Mouse (Mus musculus) hindbrain, postnatal 0 days (tissue): ENCODE results near the gene Fabp7. TPM values are rescaled to one million over a fixed set of nuclear protein-coding genes. Genes with fewer than 3 reads are reported as not detected.
A peak's percentile ranks its signal among the peaks of the same experiment; 100 is the strongest.

Source experiments
- ATAC-seq: fragments of 200-750 bp; cut with Nextera tagmentation; 2 replicates; pipeline ENCODE4 v1.8.0; 2017; ENCODE audit warnings: mild to moderate bottlenecking, moderate TSS enrichment, moderate library complexity
- DNase-seq: peaks from one replicate; pipeline ENCODE4 v3.0.0-alpha.2; 2015; ENCODE audit warnings: low spot score
- H3K27ac ChIP-seq: fragments of 300-500 bp; sonication (generic); 2 replicates; pipeline ENCODE4 v1.5.1; 2014; ENCODE audit warnings: mild to moderate bottlenecking
- H3K27me3 ChIP-seq: fragments of 300-500 bp; sonication (generic); 2 replicates; pipeline ENCODE4 v1.6.1; 2014; ENCODE audit warnings: low read length, mixed read lengths; ENCODE audit not compliant: insufficient read depth
- H3K36me3 ChIP-seq: fragments of 300-500 bp; sonication (generic); 2 replicates; pipeline ENCODE4 v1.6.1; 2014; ENCODE audit warnings: low read length, mixed read lengths; ENCODE audit not compliant: insufficient read depth
- H3K4me1 ChIP-seq: fragments of 300-500 bp; sonication (generic); 2 replicates; pipeline ENCODE4 v1.6.1; 2014; ENCODE audit warnings: antibody characterized with exemption, low read length, mixed read lengths; ENCODE audit not compliant: insufficient read depth
- H3K4me2 ChIP-seq: fragments of 300-500 bp; sonication (generic); 2 replicates; pipeline ENCODE4 v1.6.1; 2014; ENCODE audit warnings: low read depth, mild to moderate bottlenecking, low read length, moderate library complexity, mixed read lengths
- H3K4me3 ChIP-seq: fragments of 300-500 bp; sonication (generic); 2 replicates; pipeline ENCODE4 v1.5.1; 2014; ENCODE audit warnings: low read length
- H3K9ac ChIP-seq: fragments of 300-500 bp; sonication (generic); replicated peaks from 2 replicates; pipeline ENCODE4 v1.6.1; 2014; ENCODE audit warnings: mild to moderate bottlenecking, low read length, moderate library complexity, mixed read lengths
- H3K9me3 ChIP-seq: fragments of 300-500 bp; sonication (generic); 2 replicates; pipeline ENCODE4 v1.6.1; 2016; ENCODE audit warnings: low read length, mixed read lengths
- CTCF ChIP-seq: IDR thresholded peaks from 2 replicates; pipeline ENCODE4 v1.5.1; 2016; ENCODE audit warnings: antibody characterized with exemption, control low read depth, low read depth
- whole genome bisulfite sequencing: fragments of 180-500 bp; shearing (Covaris S2); extraction: QIAGEN DNeasy Blood & Tissue Kit; methylation state at CpG from one replicate; pipeline ENCODE4 v1.1.7; 2014; 5-methylcytosine and 5-hydroxymethylcytosine counted together
- polyA plus RNA-seq: library from polyadenylated mRNA; unstranded; fragments of >200 nt; fragmentation: Nextera tagmentation; extraction: Ambion mirVana; gene quantifications from 2 replicates; pipeline ENCODE4 v1.2.1, GENCODE M21; 2015
- total RNA-seq: library from RNA; depleted of rRNA; stranded (reverse); fragments of >200 nt; gene quantifications from 2 replicates; pipeline ENCODE4 v1.2.3, GENCODE M21; 2014

The Fabp7 gene
- total and polyA plus RNA-seq, 2 experiments from 2014 or later: 708 to 3,353 TPM

GRCm38 (mm10) chr10:57784131-57784875 is 378 bp upstream of the Fabp7 start:
- no peak for TF ChIP-seq CTCF
- 7% methylated on average over 7 of the region's 7 CpGs for WGBS
- DNase-seq (peak; percentile 97), ATAC-seq (peak; percentile 95)
- H3K4me3 ChIP-seq: peak overlapping the region; percentile 40
- H3K9ac ChIP-seq: peak overlapping the region; percentile 61; the same call in 1 of the 2 replicates
- no peaks in the 10 kb centered on the region for H3K9me3 ChIP-seq
- no peaks in the 10 kb centered on the region for H3K27me3 ChIP-seq
- H3K4me1 ChIP-seq: peaks cover 4% of the 10 kb centered on the region; the same call in 1 of the 2 replicates
- H3K27ac ChIP-seq: peak overlapping the region; percentile 90
- no peaks in the 10 kb centered on the region for H3K36me3 ChIP-seq
- H3K4me2 ChIP-seq: peak overlapping the region; percentile 57

- Histone ChIP-seq H3K9me3 (no peaks in the 10 kb centered on the region), H3K27me3 (no peaks in the 10 kb centered on the region), H3K27ac (peak overlapping the region; percentile 90), H3K36me3 (no peaks in the 10 kb centered on the region), H3K4me2 (peak overlapping the region; percentile 57), H3K9ac (peak overlapping the region; percentile 61), H3K4me1 (peaks cover 4% of the 10 kb centered on the region; the same call in 1 of the 2 replicates), H3K4me3 (peak overlapping the region; percentile 40)
- WGBS: 11% methylated on average over 2 of the region's 2 CpGs
- TF ChIP-seq CTCF: no peak
- no peak for ATAC-seq
- DNase-seq: no peak
Observed at GRCm38 (mm10) chr10:57785552-57785951, 871 bp downstream of the Fabp7 start.

- Histone ChIP-seq H3K27ac (no peak overlapping the region), H3K4me1 (peaks cover 10% of the 10 kb centered on the region; the same call in 1 of the 2 replicates), H3K36me3 (no peaks in the 10 kb centered on the region), H3K27me3 (no peaks in the 10 kb centered on the region), H3K9ac (no peak overlapping the region), H3K4me2 (no peak overlapping the region), H3K9me3 (no peaks in the 10 kb centered on the region; the same call in 1 of the 2 replicates), H3K4me3 (no peak overlapping the region)
- DNase-seq (no peak), ATAC-seq (no peak)
- WGBS: 96% methylated on average over 1 of the region's 1 CpGs
- TF ChIP-seq CTCF: no peak
Observed at GRCm38 (mm10) chr10:57792957-57793356, 8.3 kb downstream of the Fabp7 start.

GRCm38 (mm10) chr10:57794018-57794417 is 9.3 kb downstream of the Fabp7 start, which contains the start of gene Smpdl3a:
Gene Smpdl3a, plus strand, starts transcription at chr10:57794335.
- Histone ChIP-seq H3K27me3 (no peaks in the 10 kb centered on the region), H3K9me3 (no peaks in the 10 kb centered on the region; the same call in 1 of the 2 replicates), H3K4me2 (peak within 1 kb of the TSS; percentile 95), H3K9ac (peak within 1 kb of the TSS; percentile 75), H3K36me3 (no peaks in the 10 kb centered on the region), H3K4me3 (peak within 1 kb of the TSS; percentile 59), H3K4me1 (peaks cover 10% of the 10 kb centered on the region; the same call in 1 of the 2 replicates), H3K27ac (peak within 1 kb of the TSS; percentile 79)
- WGBS: 77% methylated on average over 7 of the region's 7 CpGs
- no peak for DNase-seq
- no peak for TF ChIP-seq CTCF
- no peak for ATAC-seq

GRCm38 (mm10) chr10:57794491-57795461 is 10.1 kb downstream of the Fabp7 start:
- Histone ChIP-seq H3K9me3 (no peaks in the 10 kb centered on the region; the same call in 1 of the 2 replicates), H3K27me3 (no peaks in the 10 kb centered on the region), H3K4me2 (peak overlapping the region; percentile 95), H3K27ac (peak overlapping the region; percentile 79), H3K4me1 (peaks cover 10% of the 10 kb centered on the region; the same call in 1 of the 2 replicates), H3K4me3 (peak overlapping the region; percentile 59), H3K36me3 (no peaks in the 10 kb centered on the region), H3K9ac (peak overlapping the region; percentile 75)
- peak; percentile 54 for DNase-seq
- peak; percentile 84 for ATAC-seq
- 0 out of 2 replicates have a peak, but pooled peaks have one; percentile 4 for TF ChIP-seq CTCF
- 1% methylated on average over 43 of the region's 44 CpGs for WGBS

GRCm38 (mm10) chr10:57795542-57795941 is 10.9 kb downstream of the Fabp7 start:
- Histone ChIP-seq H3K36me3 (no peaks in the 10 kb centered on the region), H3K9ac (0 out of 2 replicates have a peak overlapping the region, but pooled peaks have one; percentile 75), H3K9me3 (no peaks in the 10 kb centered on the region; the same call in 1 of the 2 replicates), H3K4me1 (peaks cover 10% of the 10 kb centered on the region; the same call in 1 of the 2 replicates), H3K4me2 (peak overlapping the region; percentile 95), H3K4me3 (peak overlapping the region; percentile 59), H3K27ac (peak overlapping the region; percentile 79; the same call in 1 of the 2 replicates), H3K27me3 (no peaks in the 10 kb centered on the region)
- no peak for TF ChIP-seq CTCF
- no peak for ATAC-seq
- 44% methylated on average over 4 of the region's 4 CpGs for WGBS
- DNase-seq: no peak
